Mouse (Mus musculus): ENCODE results near the gene Gpr150. TPM values are rescaled to one million over a fixed set of nuclear protein-coding genes. Genes with fewer than 3 reads are reported as not detected.
A peak's percentile ranks its signal among the peaks of the same experiment; 100 is the strongest.

Gene Gpr150
- polyA plus RNA-seq, 1 experiment from 2014 or later = 0.48 TPM

- DNase-seq (ENCODE audit: low spot score) (no peak), ATAC-seq (replicated peaks; ENCODE audit: low FRiP score) (no peak)
- Histone ChIP-seq H3K9ac (ENCODE audit: low read length) (no peak overlapping the region), H3K4me3 (ENCODE audit: low read depth, low read length) (no peak overlapping the region), H3K27me3 (ENCODE audit: control insufficient read depth, insufficient read depth, low read length) (peaks cover 5% of the 10 kb centered on the region; the same call in 1 of the 2 replicates), H3K4me2 (ENCODE audit: low read depth, low read length, severe bottlenecking) (no peak overlapping the region), H3K36me3 (ENCODE audit: control insufficient read depth, insufficient read depth, low read length) (no peaks in the 10 kb centered on the region; the same call in 1 of the 2 replicates), H3K4me1 (replicated peaks; ENCODE audit: control insufficient read depth, insufficient read depth, low read length) (no peaks in the 10 kb centered on the region), H3K9me3 (ENCODE audit: control insufficient read depth, low read length) (no peaks in the 10 kb centered on the region), H3K27ac (ENCODE audit: low read depth, low read length) (no peak overlapping the region)
- 90% methylated on average over 3 of the region's 3 CpGs for WGBS
Measured at GRCm38 (mm10) chr13:76062126-76062525, 5.3 kb upstream of the Gpr150 start.

GRCm38 (mm10) chr13:76059591-76059990 lies 2.8 kb upstream of the Gpr150 start:
- no peak overlapping the region for H3K27ac ChIP-seq (ENCODE audit: low read depth, low read length)
- no peaks in the 10 kb centered on the region for H3K36me3 ChIP-seq (ENCODE audit: control insufficient read depth, insufficient read depth, low read length)
- no peak overlapping the region for H3K9ac ChIP-seq (ENCODE audit: low read length)
- no peak overlapping the region for H3K4me2 ChIP-seq (ENCODE audit: low read depth, low read length, severe bottlenecking)
- 94% methylated on average over 4 of the region's 4 CpGs for WGBS
- peaks cover 4% of the 10 kb centered on the region; the same call in 1 of the 2 replicates for H3K4me1 ChIP-seq (replicated peaks; ENCODE audit: control insufficient read depth, insufficient read depth, low read length)
- ATAC-seq (replicated peaks; ENCODE audit: low FRiP score) = no peak
- no peak overlapping the region for H3K4me3 ChIP-seq (ENCODE audit: low read depth, low read length)
- peaks cover 25% of the 10 kb centered on the region for H3K27me3 ChIP-seq (ENCODE audit: control insufficient read depth, insufficient read depth, low read length)
- no peaks in the 10 kb centered on the region for H3K9me3 ChIP-seq (ENCODE audit: control insufficient read depth, low read length)
- DNase-seq (ENCODE audit: low spot score) = no peak

GRCm38 (mm10) chr13:76057267-76058069 lies 672 bp upstream of the Gpr150 start:
- ATAC-seq (replicated peaks; ENCODE audit: low FRiP score) (no peak), DNase-seq (ENCODE audit: low spot score) (no peak)
- H3K36me3 ChIP-seq (ENCODE audit: control insufficient read depth, insufficient read depth, low read length) = no peaks in the 10 kb centered on the region
- H3K4me3 ChIP-seq (ENCODE audit: low read depth, low read length) = no peak overlapping the region
- H3K4me2 ChIP-seq (ENCODE audit: low read depth, low read length, severe bottlenecking) = no peak overlapping the region
- H3K27me3 ChIP-seq (ENCODE audit: control insufficient read depth, insufficient read depth, low read length) = peaks cover 31% of the 10 kb centered on the region
- H3K27ac ChIP-seq (ENCODE audit: low read depth, low read length) = no peak overlapping the region
- no peak overlapping the region for H3K9ac ChIP-seq (ENCODE audit: low read length)
- no peaks in the 10 kb centered on the region for H3K9me3 ChIP-seq (ENCODE audit: control insufficient read depth, low read length)
- H3K4me1 ChIP-seq (replicated peaks; ENCODE audit: control insufficient read depth, insufficient read depth, low read length) = peaks cover 4% of the 10 kb centered on the region; the same call in 1 of the 2 replicates
- WGBS = 70% methylated on average over 10 of the region's 10 CpGs

- H3K9me3 ChIP-seq (ENCODE audit: control insufficient read depth, low read length) = no peaks in the 10 kb centered on the region
- ATAC-seq (replicated peaks; ENCODE audit: low FRiP score) (peak; percentile 94), DNase-seq (ENCODE audit: low spot score) (peak; percentile 87)
- H3K4me1 ChIP-seq (replicated peaks; ENCODE audit: control insufficient read depth, insufficient read depth, low read length) = peaks cover 4% of the 10 kb centered on the region; the same call in 1 of the 2 replicates
- 0% methylated on average over 34 of the region's 34 CpGs for WGBS
- no peak overlapping the region for H3K27ac ChIP-seq (ENCODE audit: low read depth, low read length)
- peaks cover 31% of the 10 kb centered on the region for H3K27me3 ChIP-seq (ENCODE audit: control insufficient read depth, insufficient read depth, low read length)
- no peaks in the 10 kb centered on the region for H3K36me3 ChIP-seq (ENCODE audit: control insufficient read depth, insufficient read depth, low read length)
- H3K4me3 ChIP-seq (ENCODE audit: low read depth, low read length) = peak overlapping the region; percentile 48
- peak overlapping the region; percentile 77 for H3K4me2 ChIP-seq (ENCODE audit: low read depth, low read length, severe bottlenecking)
- peak overlapping the region; percentile 45 for H3K9ac ChIP-seq (ENCODE audit: low read length)
Measured at GRCm38 (mm10) chr13:76056261-76056724, 503 bp downstream of the Gpr150 start.

GRCm38 (mm10) chr13:76055391-76056232 lies 1.2 kb downstream of the Gpr150 start:
- H3K9ac ChIP-seq (ENCODE audit: low read length) = peak overlapping the region; percentile 45
- H3K27ac ChIP-seq (ENCODE audit: low read depth, low read length) = no peak overlapping the region
- peak; percentile 76 for DNase-seq (ENCODE audit: low spot score)
- no peaks in the 10 kb centered on the region for H3K36me3 ChIP-seq (ENCODE audit: control insufficient read depth, insufficient read depth, low read length)
- H3K9me3 ChIP-seq (ENCODE audit: control insufficient read depth, low read length) = no peaks in the 10 kb centered on the region
- under 1% methylated on average over 56 of the region's 59 CpGs for WGBS
- peaks cover 31% of the 10 kb centered on the region for H3K27me3 ChIP-seq (ENCODE audit: control insufficient read depth, insufficient read depth, low read length)
- peak overlapping the region; percentile 77 for H3K4me2 ChIP-seq (ENCODE audit: low read depth, low read length, severe bottlenecking)
- H3K4me1 ChIP-seq (replicated peaks; ENCODE audit: control insufficient read depth, insufficient read depth, low read length) = peaks cover 4% of the 10 kb centered on the region; the same call in 1 of the 2 replicates
- ATAC-seq (replicated peaks; ENCODE audit: low FRiP score) = peak; percentile 58
- H3K4me3 ChIP-seq (ENCODE audit: low read depth, low read length) = peak overlapping the region; percentile 48

- Histone ChIP-seq H3K4me2 (ENCODE audit: low read depth, low read length, severe bottlenecking) (no peak overlapping the region), H3K9me3 (ENCODE audit: control insufficient read depth, low read length) (no peaks in the 10 kb centered on the region), H3K36me3 (ENCODE audit: control insufficient read depth, insufficient read depth, low read length) (no peaks in the 10 kb centered on the region), H3K4me1 (replicated peaks; ENCODE audit: control insufficient read depth, insufficient read depth, low read length) (no peaks in the 10 kb centered on the region), H3K9ac (ENCODE audit: low read length) (no peak overlapping the region), H3K4me3 (ENCODE audit: low read depth, low read length) (no peak overlapping the region), H3K27me3 (ENCODE audit: control insufficient read depth, insufficient read depth, low read length) (no peaks in the 10 kb centered on the region), H3K27ac (ENCODE audit: low read depth, low read length) (no peak overlapping the region)
- ATAC-seq (replicated peaks; ENCODE audit: low FRiP score) = no peak
- no peak for DNase-seq (ENCODE audit: low spot score)
Measured at GRCm38 (mm10) chr13:76044971-76045370, 11.8 kb downstream of the Gpr150 start.

GRCm38 (mm10) chr13:76042455-76042854 lies 14.3 kb downstream of the Gpr150 start:
- ATAC-seq (replicated peaks; ENCODE audit: low FRiP score) (no peak), DNase-seq (ENCODE audit: low spot score) (no peak)
- 59% methylated on average over 1 of the region's 1 CpGs for WGBS
- Histone ChIP-seq H3K9ac (ENCODE audit: low read length) (no peak overlapping the region), H3K4me3 (ENCODE audit: low read depth, low read length) (no peak overlapping the region), H3K4me2 (ENCODE audit: low read depth, low read length, severe bottlenecking) (no peak overlapping the region), H3K27ac (ENCODE audit: low read depth, low read length) (no peak overlapping the region), H3K27me3 (ENCODE audit: control insufficient read depth, insufficient read depth, low read length) (no peaks in the 10 kb centered on the region), H3K9me3 (ENCODE audit: control insufficient read depth, low read length) (no peaks in the 10 kb centered on the region), H3K36me3 (ENCODE audit: control insufficient read depth, insufficient read depth, low read length) (no peaks in the 10 kb centered on the region), H3K4me1 (replicated peaks; ENCODE audit: control insufficient read depth, insufficient read depth, low read length) (no peaks in the 10 kb centered on the region)

GRCm38 (mm10) chr13:76024588-76024987 lies 32.2 kb downstream of the Gpr150 start:
- WGBS = 89% methylated on average over 3 of the region's 3 CpGs
- no peak overlapping the region for H3K9ac ChIP-seq (ENCODE audit: low read length)
- no peaks in the 10 kb centered on the region for H3K27me3 ChIP-seq (ENCODE audit: control insufficient read depth, insufficient read depth, low read length)
- no peaks in the 10 kb centered on the region for H3K4me1 ChIP-seq (replicated peaks; ENCODE audit: control insufficient read depth, insufficient read depth, low read length)
- H3K27ac ChIP-seq (ENCODE audit: low read depth, low read length) = no peak overlapping the region
- ATAC-seq (replicated peaks; ENCODE audit: low FRiP score) (no peak), DNase-seq (ENCODE audit: low spot score) (no peak)
- no peaks in the 10 kb centered on the region for H3K36me3 ChIP-seq (ENCODE audit: control insufficient read depth, insufficient read depth, low read length)
- H3K4me3 ChIP-seq (ENCODE audit: low read depth, low read length) = no peak overlapping the region
- no peak overlapping the region for H3K4me2 ChIP-seq (ENCODE audit: low read depth, low read length, severe bottlenecking)
- H3K9me3 ChIP-seq (ENCODE audit: control insufficient read depth, low read length) = no peaks in the 10 kb centered on the region

Data from forebrain, embryonic 11.5 days (tissue).